Mouse (Mus musculus) right cerebral cortex, postnatal 36 days (tissue): ENCODE data around the gene 4930402H24Rik.

Experiments
- DNase-seq, 2 experiments: peaks; one replicate each; pipeline ENCODE4 v3.0.0; 2022; ENCODE audit warnings: low spot score in 2 of 2, mixed read lengths in 1 of 2

4930402H24Rik gene

DNA sequence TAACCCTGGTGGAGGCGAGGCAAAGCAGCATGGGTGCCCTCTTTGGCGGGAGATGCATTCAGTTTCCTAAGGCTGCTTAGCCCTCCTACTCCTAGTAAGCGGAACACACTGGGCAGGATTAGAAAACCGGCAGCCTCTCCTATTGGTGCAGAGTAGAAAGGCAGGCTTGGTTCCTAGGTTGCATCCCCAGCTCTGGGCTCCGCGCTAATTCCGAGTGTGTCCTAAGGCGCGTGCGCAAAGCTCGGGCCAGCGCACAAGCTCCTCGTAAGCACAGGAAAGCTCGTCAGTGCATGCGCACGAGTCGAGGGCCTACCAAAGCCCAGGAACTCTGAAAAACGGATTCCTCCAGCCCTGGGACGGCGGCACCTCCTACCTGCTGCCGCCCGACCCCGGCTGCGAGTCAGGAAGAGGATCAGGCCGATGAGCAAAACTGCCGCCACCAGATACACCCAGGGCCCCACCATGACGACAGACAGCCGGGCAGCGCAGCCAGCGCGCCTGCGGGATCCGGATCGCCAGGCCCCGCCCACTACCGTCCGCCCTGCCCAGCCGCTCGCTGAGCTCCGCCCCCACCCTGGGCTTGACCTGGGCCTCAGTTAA, 242.0 kb downstream of the 4930402H24Rik start, which contains the start of gene Ddrgk1:
Gene Ddrgk1 (minus strand): TSS at position 558 of the 600 bp plus-strand sequence.
- DNase-seq = peak; percentile 95

GRCm38 (mm10) chr2:130663342-130663741, 242.9 kb downstream of the 4930402H24Rik start:
- DNase-seq = no peak

GRCm38 (mm10) chr2:130658530-130658929, 247.7 kb downstream of the 4930402H24Rik start:
- no peak for DNase-seq

GRCm38 (mm10) chr2:130657541-130657940, 248.7 kb downstream of the 4930402H24Rik start:
- peak; percentile 85 to 91 for DNase-seq

DNA sequence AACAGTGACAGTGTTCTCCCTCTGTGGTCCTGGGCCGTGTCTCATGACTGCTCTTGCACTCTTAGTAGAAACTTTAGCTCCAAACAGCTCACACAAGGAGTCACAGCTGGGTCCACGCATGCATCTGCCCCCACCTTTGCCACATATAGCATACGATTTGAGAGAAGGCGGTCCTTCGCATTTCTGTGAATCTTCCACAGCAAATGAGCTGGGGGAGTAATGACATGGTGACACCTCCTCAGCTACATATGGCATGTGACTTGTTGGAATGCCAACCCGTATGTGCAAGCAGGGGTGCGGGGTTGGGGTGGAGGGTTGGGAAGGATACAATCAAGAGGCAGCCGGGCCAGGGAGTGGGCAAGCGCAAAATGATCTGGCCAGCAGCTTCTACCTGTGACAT, 249.7 kb downstream of the 4930402H24Rik start:
- DNase-seq = peak; percentile 75 to 88
